In genomic region chr10:128933976-128934721, GRCm38 (mm10) we compare ENCODE assay signal across 8 mouse cellular contexts. TPM values are rescaled to one million over a fixed set of nuclear protein-coding genes. Genes with fewer than 3 reads are reported as not detected.
DNase-seq lines count a peak whose midpoint lies in the region; ATAC-seq lines count a peak whose summit lies in the region.

No protein-coding gene starts in this region.

- no peaks in the 10 kb centered on the region for H3K9me3 ChIP-seq in heart, embryonic 11.5 days (replicated peaks; ENCODE audit: control insufficient read depth, low read length)
- H3K9me3 ChIP-seq in heart, embryonic 16.5 days (replicated peaks; ENCODE audit: control insufficient read depth, low read length), result no peaks in the 10 kb centered on the region

- no peak for ATAC-seq in heart, embryonic 11.5 days (replicated peaks; ENCODE audit: insufficient number of reproducible peaks, low FRiP score, low TSS enrichment)
- ATAC-seq in heart, embryonic 16.5 days (replicated peaks; ENCODE audit: extremely low read depth, insufficient read depth, low FRiP score), result no peak
- 0 out of 2 replicates have a peak, but pooled peaks have one; percentile 8 for ATAC-seq in megakaryocyte-erythroid progenitor cell, adult 5-6 weeks (replicated peaks; ENCODE audit: low FRiP score, low TSS enrichment, poor library complexity, severe bottlenecking)

- peak overlapping the region; percentile 87 for H3K4me2 ChIP-seq in heart, embryonic 11.5 days
- peak overlapping the region; percentile 90 for H3K4me2 ChIP-seq in heart, embryonic 16.5 days (ENCODE audit: low read depth, low read length)

- H3K27ac ChIP-seq in heart, embryonic 11.5 days (ENCODE audit: low read depth, low read length), result no peak overlapping the region
- H3K27ac ChIP-seq in brown adipose tissue, adult 24 weeks (replicated peaks; ENCODE audit: low read depth, low read length), result peak overlapping the region; percentile 24; the same call in 1 of the 2 replicates
- H3K27ac ChIP-seq in heart, embryonic 16.5 days (ENCODE audit: low read length), result no peak overlapping the region

- no peak for DNase-seq in heart, postnatal 14 days
- no peak for DNase-seq in adrenal gland, postnatal 10 days
- no peak for DNase-seq in frontal cortex, postnatal 10 days (ENCODE audit: low spot score in 2 of 2)
- no peak for DNase-seq in ovary, postnatal 14 days (ENCODE audit: low spot score)

- H3K4me1 ChIP-seq in heart, embryonic 11.5 days (ENCODE audit: control insufficient read depth, insufficient read depth, low read length), result peaks cover 13% of the 10 kb centered on the region
- H3K4me1 ChIP-seq in brown adipose tissue, adult 24 weeks (ENCODE audit: control insufficient read depth, insufficient read depth, insufficient read length, low read length), result peaks cover 5% of the 10 kb centered on the region; the same call in 1 of the 2 replicates
- peaks cover 37% of the 10 kb centered on the region for H3K4me1 ChIP-seq in heart, embryonic 16.5 days (ENCODE audit: control insufficient read depth, insufficient read depth, low read length)

- intact Hi-C loops in heart, postnatal 14 days (cut with DNase I), result no loop called here

- H3K9ac ChIP-seq in heart, embryonic 11.5 days (ENCODE audit: low read depth, low read length), result peak overlapping the region; percentile 52; the same call in 1 of the 2 replicates
- H3K9ac ChIP-seq in heart, embryonic 16.5 days (ENCODE audit: low read length), result peak overlapping the region; percentile 63

- peaks cover 35% of the 10 kb centered on the region for H3K27me3 ChIP-seq in heart, embryonic 11.5 days (ENCODE audit: control insufficient read depth, insufficient read depth, low read length)
- peaks cover 25% of the 10 kb centered on the region for H3K27me3 ChIP-seq in heart, embryonic 16.5 days (ENCODE audit: control insufficient read depth, insufficient read depth, low read length)

- H3K36me3 ChIP-seq in heart, embryonic 11.5 days (ENCODE audit: control insufficient read depth, insufficient read depth, low read length), result no peaks in the 10 kb centered on the region
- H3K36me3 ChIP-seq in heart, embryonic 16.5 days (ENCODE audit: control insufficient read depth, insufficient read depth), result no peaks in the 10 kb centered on the region

- H3K4me3 ChIP-seq in heart, embryonic 11.5 days (ENCODE audit: low read depth, low read length), result peak overlapping the region; percentile 50
- H3K4me3 ChIP-seq in brown adipose tissue, adult 24 weeks (ENCODE audit: insufficient read depth, low read depth, low read length), result peak overlapping the region; percentile 70
- peak overlapping the region; percentile 61 for H3K4me3 ChIP-seq in heart, embryonic 16.5 days (ENCODE audit: low read length)

- 2% methylated on average over 21 of the region's 21 CpGs for WGBS in heart, embryonic 11.5 days (ENCODE audit: insufficient replicate concordance)
- 3% methylated on average over 21 of the region's 21 CpGs for WGBS in heart, embryonic 16.5 days

RNA-seq across cellular contexts. Expression of gene Itga7, which starts 0.5 kb away (rescaled TPM):
- polyA plus RNA-seq in heart, embryonic 11.5 days (2014; fragmentation: Nextera tagmentation; extraction: Ambion mirVana), result 0.43 and 0.79 TPM in 2 replicates
- 100 to 1,000 TPM; 163 to 167 TPM for total RNA-seq in heart, postnatal 14 days (2021)
- polyA plus RNA-seq in brown adipose tissue, adult 24 weeks (2012; ENCODE audit: insufficient read depth, insufficient read length, missing spikeins), result 23.2 and 28.5 TPM in 2 replicates
- polyA plus RNA-seq in heart, embryonic 16.5 days (2015; fragmentation: Nextera tagmentation; extraction: Ambion mirVana), result 10.3 and 11.9 TPM in 2 replicates
- total RNA-seq in megakaryocyte-erythroid progenitor cell, adult 5-6 weeks (2014; fragmentation: Nextera tagmentation), result not detected in 2 replicates
- total RNA-seq in megakaryocyte-erythroid progenitor cell, adult 5-6 weeks (2017), result 0.04 and 0.19 TPM in 2 replicates
- total RNA-seq in adrenal gland, postnatal 10 days (2021), result 10 to 100 TPM; 24.4 to 36.7 TPM

RNA-seq across cellular contexts. Expression of gene Bloc1s1, which starts 10.3 kb away (rescaled TPM):
- polyA plus RNA-seq in heart, embryonic 11.5 days (2014; fragmentation: Nextera tagmentation; extraction: Ambion mirVana), result 195 and 206 TPM in 2 replicates
- 100 to 1,000 TPM; 177 to 183 TPM for total RNA-seq in heart, postnatal 14 days (2021)
- polyA plus RNA-seq in brown adipose tissue, adult 24 weeks (2012; ENCODE audit: insufficient read depth, insufficient read length, missing spikeins), result 297 and 417 TPM in 2 replicates
- 224 and 225 TPM in 2 replicates for polyA plus RNA-seq in heart, embryonic 16.5 days (2015; fragmentation: Nextera tagmentation; extraction: Ambion mirVana)
- total RNA-seq in megakaryocyte-erythroid progenitor cell, adult 5-6 weeks (2014; fragmentation: Nextera tagmentation), result 45.7 and 94.6 TPM in 2 replicates
- total RNA-seq in megakaryocyte-erythroid progenitor cell, adult 5-6 weeks (2017), result 73.8 and 82.2 TPM in 2 replicates
- total RNA-seq in adrenal gland, postnatal 10 days (2021), result 100 to 1,000 TPM; 216 to 240 TPM

RNA-seq across cellular contexts. Expression of gene Rdh5, which starts 11.5 kb away (rescaled TPM):
- 6.1 and 8.1 TPM in 2 replicates for polyA plus RNA-seq in heart, embryonic 11.5 days (2014; fragmentation: Nextera tagmentation; extraction: Ambion mirVana)
- 1 to 10 TPM; 8.6 to 9.5 TPM for total RNA-seq in heart, postnatal 14 days (2021)
- 10.9 and 11.5 TPM in 2 replicates for polyA plus RNA-seq in brown adipose tissue, adult 24 weeks (2012; ENCODE audit: insufficient read depth, insufficient read length, missing spikeins)
- 13.0 and 14.6 TPM in 2 replicates for polyA plus RNA-seq in heart, embryonic 16.5 days (2015; fragmentation: Nextera tagmentation; extraction: Ambion mirVana)
- total RNA-seq in megakaryocyte-erythroid progenitor cell, adult 5-6 weeks (2014; fragmentation: Nextera tagmentation), result 12.8 and 19.0 TPM in 2 replicates
- total RNA-seq in megakaryocyte-erythroid progenitor cell, adult 5-6 weeks (2017), result 1.1 and 3.0 TPM in 2 replicates
- total RNA-seq in adrenal gland, postnatal 10 days (2021), result 10 to 100 TPM; 16.4 to 22.8 TPM

RNA-seq across cellular contexts. Expression of gene Mettl7b, which starts 26.6 kb away (rescaled TPM):
- not detected in 2 replicates for polyA plus RNA-seq in heart, embryonic 11.5 days (2014; fragmentation: Nextera tagmentation; extraction: Ambion mirVana)
- total RNA-seq in heart, postnatal 14 days (2021), result not detected
- polyA plus RNA-seq in brown adipose tissue, adult 24 weeks (2012; ENCODE audit: insufficient read depth, insufficient read length, missing spikeins), result not detected in 2 replicates
- 0.67 TPM in 1 of 2 replicates, not detected in the other for polyA plus RNA-seq in heart, embryonic 16.5 days (2015; fragmentation: Nextera tagmentation; extraction: Ambion mirVana)
- total RNA-seq in megakaryocyte-erythroid progenitor cell, adult 5-6 weeks (2014; fragmentation: Nextera tagmentation), result not detected in 2 replicates
- not detected in 2 replicates for total RNA-seq in megakaryocyte-erythroid progenitor cell, adult 5-6 weeks (2017)
- 10 to 100 TPM; 17.2 to 32.9 TPM for total RNA-seq in adrenal gland, postnatal 10 days (2021)

RNA-seq across cellular contexts. Expression of gene Cd63, which starts 33.4 kb away (rescaled TPM):
- polyA plus RNA-seq in heart, embryonic 11.5 days (2014; fragmentation: Nextera tagmentation; extraction: Ambion mirVana), result 296 and 306 TPM in 2 replicates
- total RNA-seq in heart, postnatal 14 days (2021), result 100 to 1,000 TPM; 127 to 131 TPM
- 59.5 and 73.6 TPM in 2 replicates for polyA plus RNA-seq in brown adipose tissue, adult 24 weeks (2012; ENCODE audit: insufficient read depth, insufficient read length, missing spikeins)
- polyA plus RNA-seq in heart, embryonic 16.5 days (2015; fragmentation: Nextera tagmentation; extraction: Ambion mirVana), result 402 and 430 TPM in 2 replicates
- total RNA-seq in megakaryocyte-erythroid progenitor cell, adult 5-6 weeks (2014; fragmentation: Nextera tagmentation), result 6.8 and 19.4 TPM in 2 replicates
- total RNA-seq in megakaryocyte-erythroid progenitor cell, adult 5-6 weeks (2017), result 15.5 and 18.0 TPM in 2 replicates
- total RNA-seq in adrenal gland, postnatal 10 days (2021), result 100 to 1,000 TPM; 243 to 263 TPM

Comparison
In these comparisons a context has a peak if more than half of its experiments do, and no peak if none do; other contexts are left out.
1. RNA of gene Itga7, which starts 0.5 kb away (total RNA-seq): 163 to 167 TPM in heart, postnatal 14 days and 24.4 to 36.7 TPM in adrenal gland, postnatal 10 days; 0.04 to 0.19 TPM in megakaryocyte-erythroid progenitor cell, adult 5-6 weeks; every median in the first group is over 10 times any median in the second.
2. Peak in every context shown above with its lines, with median percentiles within 50 percentile points of each other: H3K4me3 ChIP-seq.